Mouse (Mus musculus): ENCODE results near the gene Dennd4a. TPM values are rescaled to one million over a fixed set of nuclear protein-coding genes. Genes with fewer than 3 reads are reported as not detected.

The Dennd4a gene
- total RNA-seq, 2 experiments from 2014 or later: 16.8 to 18.9 TPM

GRCm38 (mm10) chr9:64913973-64914372 is 102.8 kb downstream of the Dennd4a start:
- no peak for DNase-seq

GRCm38 (mm10) chr9:64914629-64915028 is 103.5 kb downstream of the Dennd4a start:
- DNase-seq: no peak

GRCm38 (mm10) chr9:64918560-64918959 is 107.4 kb downstream of the Dennd4a start:
- peak; percentile 49 for DNase-seq

- no peak for DNase-seq
Observed at GRCm38 (mm10) chr9:64925771-64926170, 114.6 kb downstream of the Dennd4a start.

GRCm38 (mm10) chr9:64926201-64926991 is 115.3 kb downstream of the Dennd4a start:
- DNase-seq: peak; percentile 78

GRCm38 (mm10) chr9:64930256-64930655 is 119.1 kb downstream of the Dennd4a start:
- DNase-seq: no peak

GRCm38 (mm10) chr9:64931751-64932610 is 120.8 kb downstream of the Dennd4a start:
- DNase-seq: no peak

- peak; percentile 82 for DNase-seq
Observed at GRCm38 (mm10) chr9:64934015-64934754, 123.0 kb downstream of the Dennd4a start.

GRCm38 (mm10) chr9:64936508-64936907 is 125.4 kb downstream of the Dennd4a start:
- peak; percentile 81 for DNase-seq

GRCm38 (mm10) chr9:64937491-64937890 is 126.4 kb downstream of the Dennd4a start:
- DNase-seq: no peak

- no peak for DNase-seq
Observed at GRCm38 (mm10) chr9:64938535-64938934, 127.4 kb downstream of the Dennd4a start.

GRCm38 (mm10) chr9:64939281-64939680 is 128.1 kb downstream of the Dennd4a start:
- no peak for DNase-seq

GRCm38 (mm10) chr9:64939790-64940189 is 128.7 kb downstream of the Dennd4a start:
- no peak for DNase-seq

GRCm38 (mm10) chr9:64940731-64941346 is 129.7 kb downstream of the Dennd4a start:
- DNase-seq: no peak

- DNase-seq: no peak
Observed at GRCm38 (mm10) chr9:64941650-64942049, 130.5 kb downstream of the Dennd4a start.

GRCm38 (mm10) chr9:64943997-64944396 is 132.9 kb downstream of the Dennd4a start:
- no peak for DNase-seq

GRCm38 (mm10) chr9:64947483-64948095 is 136.4 kb downstream of the Dennd4a start:
- DNase-seq: peak; percentile 54

- DNase-seq: no peak
Observed at GRCm38 (mm10) chr9:64951161-64951657, 140.1 kb downstream of the Dennd4a start, which contains the start of gene Slc24a1. Gene Slc24a1 (minus strand): TSS chr9:64951607.

- DNase-seq: no peak
Observed at GRCm38 (mm10) chr9:64952055-64952454, 140.9 kb downstream of the Dennd4a start.

- no peak for DNase-seq
Observed at GRCm38 (mm10) chr9:64953190-64953589, 142.1 kb downstream of the Dennd4a start.

- peak; percentile 71 for DNase-seq
Observed at GRCm38 (mm10) chr9:64956337-64956736, 145.2 kb downstream of the Dennd4a start.

Data from adrenal gland, postnatal 10 days (tissue).